Mouse (Mus musculus) hindbrain, embryonic 11.5 days (tissue): ENCODE data around the gene Sept9. TPM values are rescaled to one million over a fixed set of nuclear protein-coding genes. Genes with fewer than 3 reads are reported as not detected.
A peak's percentile ranks its signal among the peaks of the same experiment; 100 is the strongest.

Experiments
- ATAC-seq: fragments of 200-750 bp; cut with Nextera tagmentation; 2 replicates; pipeline ENCODE4 v1.8.0; 2017; ENCODE audit warnings: mild to moderate bottlenecking, moderate TSS enrichment, moderate library complexity; ENCODE audit not compliant: low FRiP score
- DNase-seq: peaks from one replicate; pipeline ENCODE4 v3.0.0-alpha.2; 2015; ENCODE audit warnings: low spot score
- H3K27ac ChIP-seq: fragments of 300-500 bp; sonication (generic); 2 replicates; pipeline ENCODE4 v1.5.1; 2014; ENCODE audit warnings: mild to moderate bottlenecking, low read depth, low read length
- H3K27me3 ChIP-seq: fragments of 300-500 bp; sonication (generic); 2 replicates; pipeline ENCODE4 v1.6.1; 2014; ENCODE audit warnings: mild to moderate bottlenecking, low read length, moderate library complexity, mixed read lengths; ENCODE audit not compliant: control insufficient read depth, insufficient read depth
- H3K36me3 ChIP-seq: fragments of 300-500 bp; sonication (generic); 2 replicates; pipeline ENCODE4 v1.6.1; 2014; ENCODE audit warnings: mild to moderate bottlenecking, low read length, moderate library complexity, mixed read lengths; ENCODE audit not compliant: control insufficient read depth, insufficient read depth
- H3K4me1 ChIP-seq: fragments of 300-500 bp; sonication (generic); replicated peaks from 2 replicates; pipeline ENCODE4 v1.6.1; 2014; ENCODE audit warnings: low read length, mixed read lengths; ENCODE audit not compliant: control insufficient read depth, insufficient read depth
- H3K4me2 ChIP-seq: fragments of 300-500 bp; sonication (generic); replicated peaks from 2 replicates; pipeline ENCODE4 v1.6.1; 2014; ENCODE audit warnings: mild to moderate bottlenecking, low read depth, low read length
- H3K4me3 ChIP-seq: fragments of 300-500 bp; sonication (generic); 2 replicates; pipeline ENCODE4 v1.5.1; 2014; ENCODE audit warnings: low read depth, low read length
- H3K9ac ChIP-seq: fragments of 300-500 bp; sonication (generic); 2 replicates; pipeline ENCODE4 v1.6.1; 2014; ENCODE audit warnings: low read depth, low read length
- H3K9me3 ChIP-seq: fragments of 300-500 bp; sonication (generic); 2 replicates; pipeline ENCODE4 v1.6.1; 2016; ENCODE audit warnings: low read length; ENCODE audit not compliant: control insufficient read depth
- WGBS: fragments of 180-500 bp; shearing (Covaris S2); extraction: QIAGEN DNeasy Blood & Tissue Kit; methylation state at CpG from one replicate; pipeline ENCODE4 v1.1.7; 2014; 5-methylcytosine and 5-hydroxymethylcytosine counted together
- polyA plus RNA-seq: library from polyadenylated mRNA; unstranded; fragments of >200 nt; fragmentation: Nextera tagmentation; extraction: Ambion mirVana; gene quantifications from 2 replicates; pipeline ENCODE4 v1.2.1, GENCODE M21; 2014

Sept9 gene
- polyA plus RNA-seq, 1 experiment from 2014 or later = 126 TPM

DNA sequence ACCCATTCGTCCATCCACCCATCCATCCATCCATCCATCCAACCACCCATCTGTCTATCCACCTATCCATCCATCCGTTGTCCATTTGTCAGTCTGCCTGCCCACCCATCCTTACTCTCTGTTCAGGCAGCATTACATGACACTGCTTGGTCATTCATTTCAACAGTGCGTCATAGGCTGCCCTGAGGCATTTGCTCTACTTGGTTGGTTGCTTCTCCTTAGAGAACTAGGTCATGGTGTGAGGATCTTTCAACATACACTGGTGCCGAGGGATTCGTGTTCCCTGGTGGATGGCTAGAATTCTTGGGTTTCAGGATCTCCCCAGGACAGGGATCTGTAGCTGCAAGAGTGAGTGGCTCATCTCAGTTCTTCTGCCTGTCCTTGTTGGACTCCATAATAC is 144.3 kb downstream of the Sept9 start:
- ATAC-seq (no peak), DNase-seq (no peak)
- Histone ChIP-seq H3K36me3 (no peaks in the 10 kb centered on the region), H3K4me2 (no peak overlapping the region), H3K9me3 (no peaks in the 10 kb centered on the region), H3K27ac (no peak overlapping the region), H3K4me3 (no peak overlapping the region), H3K4me1 (peaks cover 44% of the 10 kb centered on the region), H3K9ac (no peak overlapping the region), H3K27me3 (no peaks in the 10 kb centered on the region)
- WGBS = 87% methylated on average over 5 of the region's 5 CpGs

DNA sequence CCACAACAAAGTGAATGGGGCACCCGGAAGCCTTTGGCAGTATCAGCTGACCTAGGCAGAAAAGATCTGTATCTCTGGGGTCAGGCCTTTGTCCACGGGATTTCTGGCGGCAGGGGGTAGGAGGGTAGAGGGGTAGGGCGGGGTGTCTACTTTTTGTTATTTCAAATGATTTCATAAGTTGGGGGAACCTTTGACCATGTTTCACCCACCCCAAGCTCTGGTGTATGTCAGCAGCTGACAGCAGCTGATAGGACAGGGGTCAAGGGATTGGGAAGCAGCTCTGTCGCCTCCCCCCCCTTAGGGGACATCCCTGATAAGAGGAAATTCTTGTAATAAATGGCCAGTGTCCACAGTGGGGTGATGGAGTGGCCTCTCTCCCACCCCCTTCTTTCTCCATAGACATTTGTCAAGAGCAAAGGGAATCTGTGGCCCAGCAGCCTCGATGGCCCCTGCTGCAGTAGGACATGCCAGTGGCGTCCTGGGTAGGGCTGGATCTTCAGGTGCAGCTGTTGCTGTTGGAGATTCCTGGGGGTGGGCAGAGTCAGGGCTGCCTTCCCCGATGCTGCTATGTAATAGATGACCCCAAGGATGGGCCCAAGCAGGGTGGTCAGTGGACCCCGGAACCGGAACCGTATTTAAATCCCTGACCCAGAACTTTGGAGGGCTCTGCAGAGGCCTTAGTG is 145.0 kb downstream of the Sept9 start:
- ATAC-seq (no peak), DNase-seq (no peak)
- WGBS = 53% methylated on average over 11 of the region's 11 CpGs
- H3K27me3 ChIP-seq = no peaks in the 10 kb centered on the region
- H3K27ac ChIP-seq = peak overlapping the region; percentile 59; the same call in 1 of the 2 replicates
- H3K4me1 ChIP-seq = peaks cover 44% of the 10 kb centered on the region
- no peaks in the 10 kb centered on the region for H3K36me3 ChIP-seq
- no peaks in the 10 kb centered on the region for H3K9me3 ChIP-seq
- no peak overlapping the region for H3K4me3 ChIP-seq
- no peak overlapping the region for H3K4me2 ChIP-seq
- peak overlapping the region; percentile 19; the same call in 1 of the 2 replicates for H3K9ac ChIP-seq

DNA sequence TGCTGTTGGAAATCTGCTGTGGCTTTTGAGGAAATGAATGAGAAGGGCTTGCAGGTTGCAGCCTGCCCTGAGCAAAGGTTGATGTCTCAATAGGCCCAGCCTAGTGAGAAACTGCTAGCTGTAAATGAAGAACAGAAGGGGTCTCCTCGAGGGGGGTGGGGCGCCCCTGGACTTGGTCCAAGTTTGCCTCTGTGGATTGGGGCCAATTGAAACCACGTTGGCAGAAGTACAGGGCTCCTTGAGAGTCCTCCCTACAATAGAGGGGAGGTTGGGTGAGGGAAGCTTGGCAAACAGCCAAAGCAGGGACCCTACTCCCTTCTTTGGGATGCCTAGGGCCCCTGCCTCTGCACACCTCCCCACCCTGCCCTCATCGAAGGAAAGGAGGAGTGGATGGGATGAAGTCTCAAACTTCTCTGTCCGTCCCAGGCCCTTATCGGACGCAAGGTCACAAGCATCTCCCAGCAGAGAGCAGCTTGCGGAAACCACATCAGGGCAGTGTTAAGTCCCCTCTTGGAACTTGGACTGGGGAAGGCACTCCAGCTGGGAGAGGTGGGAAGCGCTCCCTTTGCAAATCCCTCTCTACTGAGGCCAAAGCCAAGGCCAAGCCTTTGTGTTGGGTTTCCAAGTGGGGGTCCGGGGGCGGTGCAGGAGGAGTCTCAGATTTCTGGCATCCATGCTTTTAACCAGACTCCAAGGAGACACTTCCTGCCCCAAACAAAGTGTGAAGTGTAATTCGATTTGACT is 145.7 kb downstream of the Sept9 start:
- Histone ChIP-seq H3K4me3 (no peak overlapping the region), H3K9ac (peak overlapping the region; percentile 19; the same call in 1 of the 2 replicates), H3K36me3 (no peaks in the 10 kb centered on the region), H3K9me3 (no peaks in the 10 kb centered on the region), H3K27ac (peak overlapping the region; percentile 59; the same call in 1 of the 2 replicates), H3K4me2 (no peak overlapping the region), H3K27me3 (no peaks in the 10 kb centered on the region), H3K4me1 (peaks cover 42% of the 10 kb centered on the region)
- ATAC-seq (peak; percentile 39; the same call in 1 of the 2 replicates), DNase-seq (peak; percentile 38)
- 46% methylated on average over 12 of the region's 12 CpGs for WGBS

DNA sequence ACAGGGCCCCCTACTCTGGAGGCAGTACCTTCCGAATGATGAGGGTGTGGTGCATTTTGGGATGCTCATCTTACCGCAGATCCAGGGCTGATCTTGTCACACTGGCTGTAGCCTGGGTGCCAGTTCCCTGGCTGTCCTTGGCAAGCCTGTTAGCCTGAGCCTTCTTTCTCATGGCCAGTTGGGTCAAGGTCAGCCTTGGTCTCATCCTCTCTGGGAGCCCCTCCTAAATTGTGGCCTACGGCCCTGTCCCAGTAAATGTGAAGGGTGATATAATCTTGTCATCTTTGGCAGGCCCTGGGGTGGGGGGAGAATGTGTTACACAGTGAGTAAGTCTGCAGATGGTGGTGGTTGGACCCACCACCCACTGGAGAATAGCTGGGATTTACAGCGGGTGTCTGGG is 147.8 kb downstream of the Sept9 start:
- Histone ChIP-seq H3K4me3 (no peak overlapping the region), H3K36me3 (peaks cover 5% of the 10 kb centered on the region; the same call in 1 of the 2 replicates), H3K27ac (peak overlapping the region; percentile 33; the same call in 1 of the 2 replicates), H3K9ac (peak overlapping the region; percentile 36; the same call in 1 of the 2 replicates), H3K4me2 (no peak overlapping the region), H3K4me1 (peaks cover 29% of the 10 kb centered on the region), H3K27me3 (no peaks in the 10 kb centered on the region), H3K9me3 (no peaks in the 10 kb centered on the region)
- 91% methylated on average over 4 of the region's 4 CpGs for WGBS
- no peak for DNase-seq
- no peak for ATAC-seq

DNA sequence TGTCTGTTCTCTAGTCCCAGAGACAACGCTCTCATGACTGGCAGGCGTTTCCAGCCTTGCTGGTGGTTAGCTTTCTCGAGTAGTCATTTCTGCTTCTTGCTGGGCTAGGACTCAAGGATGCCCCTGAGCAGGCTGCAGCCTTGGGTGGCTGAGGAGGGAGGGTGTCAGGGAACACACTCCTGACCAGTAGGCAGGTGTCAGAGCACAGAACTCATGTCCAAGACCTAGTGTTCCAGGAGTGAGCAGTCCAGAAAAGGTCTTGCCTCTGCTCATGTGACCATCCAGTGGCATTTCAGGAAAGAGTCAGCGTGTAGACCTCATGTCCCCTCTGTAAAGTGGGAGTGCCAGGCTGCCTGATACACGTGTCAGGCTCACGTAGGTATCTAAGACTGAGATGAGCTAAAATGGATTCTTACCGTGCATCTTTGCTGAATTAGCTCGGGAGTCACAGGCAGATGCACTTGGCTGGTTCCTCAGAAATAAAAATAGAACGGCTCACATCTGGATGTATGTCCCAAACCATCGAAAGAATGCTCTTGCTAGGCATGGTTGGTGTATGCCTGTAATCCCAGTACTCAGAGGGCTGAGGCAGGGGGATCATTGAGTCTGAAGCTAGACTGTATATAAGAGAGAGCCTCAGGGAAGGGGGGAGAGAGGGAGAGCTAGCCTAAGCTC is 149.1 kb downstream of the Sept9 start:
- Histone ChIP-seq H3K27me3 (no peaks in the 10 kb centered on the region), H3K36me3 (peaks cover 11% of the 10 kb centered on the region; the same call in 1 of the 2 replicates), H3K4me3 (no peak overlapping the region), H3K4me2 (no peak overlapping the region), H3K9me3 (no peaks in the 10 kb centered on the region), H3K9ac (no peak overlapping the region), H3K4me1 (peaks cover 29% of the 10 kb centered on the region), H3K27ac (no peak overlapping the region)
- WGBS = 70% methylated on average over 10 of the region's 10 CpGs
- no peak for ATAC-seq
- DNase-seq = no peak

DNA sequence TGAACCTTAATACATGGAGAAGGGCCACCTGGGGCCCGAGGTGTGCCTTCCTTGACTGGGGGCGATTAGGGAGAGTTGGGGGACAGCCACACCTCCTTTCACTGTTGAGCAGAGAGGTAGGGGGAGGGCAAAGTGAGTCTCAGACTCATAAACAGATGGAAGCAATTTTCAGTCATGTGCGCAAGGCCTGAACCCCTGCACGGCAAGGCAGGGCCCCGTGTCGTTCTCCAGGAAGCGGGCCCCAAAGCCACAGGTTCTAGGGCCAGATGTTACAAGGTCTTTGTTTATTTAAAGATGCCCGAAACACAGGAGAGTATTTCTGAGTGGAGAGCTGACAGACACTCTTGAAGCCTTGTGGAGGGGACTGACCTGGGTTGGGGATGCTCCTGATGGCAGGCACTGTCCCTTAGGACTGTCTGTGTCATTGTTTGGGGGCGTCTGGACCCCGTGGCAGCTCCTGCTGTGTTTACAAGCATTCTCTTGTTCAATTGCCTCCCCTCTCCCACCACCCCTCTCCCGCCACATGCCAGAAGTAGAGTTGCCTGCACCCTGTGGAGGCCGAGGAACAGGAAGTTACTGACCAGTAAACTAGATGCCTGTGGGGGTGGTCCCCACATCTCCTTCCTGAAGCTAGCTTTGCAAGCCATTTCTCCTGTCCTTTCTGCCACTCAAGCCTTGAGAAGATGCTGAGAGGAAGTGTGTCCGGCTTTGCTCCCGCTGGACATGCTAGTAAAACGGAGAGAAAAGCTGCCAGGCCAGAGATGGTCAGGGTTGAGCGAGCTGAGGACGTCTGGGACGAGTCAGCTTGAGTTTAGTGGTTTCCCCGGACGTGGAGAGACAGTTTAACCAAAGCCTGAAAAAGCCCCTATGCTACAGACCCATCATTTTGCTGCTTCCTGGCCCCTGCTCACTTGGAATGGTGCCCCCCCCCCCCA is 150.2 kb downstream of the Sept9 start:
- Histone ChIP-seq H3K4me2 (no peak overlapping the region), H3K4me3 (no peak overlapping the region), H3K27ac (peak overlapping the region; percentile 62), H3K4me1 (peaks cover 23% of the 10 kb centered on the region), H3K27me3 (no peaks in the 10 kb centered on the region), H3K36me3 (peaks cover 13% of the 10 kb centered on the region), H3K9me3 (no peaks in the 10 kb centered on the region), H3K9ac (no peak overlapping the region)
- DNase-seq (no peak), ATAC-seq (no peak)
- 36% methylated on average over 20 of the region's 20 CpGs for WGBS

DNA sequence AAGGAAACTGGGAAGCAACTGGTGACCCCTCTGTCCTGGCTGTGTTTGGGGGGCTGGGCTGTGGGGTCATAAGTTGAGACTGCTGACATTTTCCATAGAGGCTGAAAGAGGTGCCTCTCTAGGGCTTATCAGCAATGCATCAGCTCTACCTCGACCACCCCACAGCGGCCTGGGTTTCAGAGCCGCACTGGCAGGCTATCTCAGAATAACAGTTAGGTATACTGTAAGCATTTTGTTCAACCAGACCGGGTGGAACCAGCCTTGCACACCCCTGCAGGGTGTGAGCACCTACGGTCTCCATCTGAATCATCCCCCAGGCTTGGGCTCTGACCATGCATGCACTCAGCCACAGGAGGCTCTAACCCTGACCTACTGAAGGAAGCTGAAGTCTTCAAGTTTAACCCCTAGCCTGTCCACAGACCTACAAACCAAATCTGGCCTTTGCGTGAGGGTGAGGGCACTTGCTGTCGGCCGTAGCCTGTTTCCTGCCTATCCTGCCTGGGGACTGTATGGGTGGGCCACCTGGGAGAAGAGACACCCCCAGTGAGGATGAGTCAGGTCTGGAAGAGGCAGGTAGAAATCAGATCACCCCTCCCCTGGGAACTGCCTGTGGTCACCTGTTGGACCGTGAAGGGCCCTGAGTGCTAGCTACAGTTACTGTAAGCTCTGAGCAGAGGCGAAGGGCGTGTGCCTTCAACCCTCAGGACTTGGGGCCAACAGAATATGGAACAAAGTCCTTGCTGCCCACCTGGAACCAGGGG is 151.2 kb downstream of the Sept9 start:
- no peak for ATAC-seq
- H3K4me2 ChIP-seq = no peak overlapping the region
- peaks cover 23% of the 10 kb centered on the region for H3K36me3 ChIP-seq
- H3K9ac ChIP-seq = no peak overlapping the region
- no peak overlapping the region for H3K4me3 ChIP-seq
- no peaks in the 10 kb centered on the region for H3K9me3 ChIP-seq
- DNase-seq = no peak
- peak overlapping the region; percentile 62; the same call in 1 of the 2 replicates for H3K27ac ChIP-seq
- no peaks in the 10 kb centered on the region for H3K27me3 ChIP-seq
- peaks cover 17% of the 10 kb centered on the region for H3K4me1 ChIP-seq
- 80% methylated on average over 11 of the region's 11 CpGs for WGBS
